Mouse (Mus musculus): Measurements from ENCODE around the gene 2010003K11Rik.

DNA sequence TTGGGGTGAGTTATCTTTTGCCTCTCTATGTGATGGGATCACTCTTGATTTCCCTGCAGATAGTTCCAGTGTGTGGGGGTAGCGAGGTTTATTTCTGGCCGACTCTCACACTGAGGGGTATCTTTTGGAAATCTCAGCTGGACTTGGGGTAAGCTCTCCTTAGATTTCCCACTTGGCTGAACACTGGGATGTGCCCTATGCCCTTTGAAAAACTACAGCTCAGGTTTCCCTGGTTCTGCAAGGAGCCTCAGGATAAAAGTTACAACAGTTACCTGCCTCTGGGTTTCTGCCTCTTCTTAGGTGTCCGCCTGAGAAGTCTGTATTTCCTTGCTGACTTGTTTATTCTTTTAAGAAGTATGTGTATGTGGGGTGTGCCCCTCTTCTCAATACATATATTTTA lies 42.6 kb upstream of the 2010003K11Rik start:
- no peak for TF ChIP-seq CTCF (IDR thresholded peaks at IDR 0.05; ENCODE audit: extremely low read depth, insufficient read depth, insufficient read length, insufficient replicate concordance)
- TF ChIP-seq POLR2A (IDR thresholded peaks at IDR 0.05; ENCODE audit: low read depth, low read length) = no peak
